Mouse (Mus musculus): ENCODE data around the gene Vangl2. TPM values are rescaled to one million over a fixed set of nuclear protein-coding genes. Genes with fewer than 3 reads are reported as not detected.

Vangl2 gene
- polyA plus RNA-seq, 1 experiment from 2014 or later = 7.5 TPM

Other genes starting within 250 kb of the Vangl2 start
- gene Cd84, start 188.7 kb downstream of the Vangl2 start, polyA plus RNA-seq (2015; fragmentation: Nextera tagmentation; extraction: Ambion mirVana) = 2.0 and 2.6 TPM in 2 replicates
- not detected in 2 replicates for gene Gm10521, start 132.8 kb downstream of the Vangl2 start, polyA plus RNA-seq (2015; fragmentation: Nextera tagmentation; extraction: Ambion mirVana)
- 7.8 and 22.2 TPM in 2 replicates for gene Slamf6, start 110.9 kb downstream of the Vangl2 start, polyA plus RNA-seq (2015; fragmentation: Nextera tagmentation; extraction: Ambion mirVana)
- not detected in 2 replicates for gene Nhlh1, start 29.1 kb upstream of the Vangl2 start, polyA plus RNA-seq (2015; fragmentation: Nextera tagmentation; extraction: Ambion mirVana)
- gene Copa, start 54.1 kb upstream of the Vangl2 start, polyA plus RNA-seq (2015; fragmentation: Nextera tagmentation; extraction: Ambion mirVana) = 170 and 179 TPM in 2 replicates
- gene Ncstn, start 54.4 kb upstream of the Vangl2 start, polyA plus RNA-seq (2015; fragmentation: Nextera tagmentation; extraction: Ambion mirVana) = 106 and 109 TPM in 2 replicates
- gene Pex19, start 98.3 kb upstream of the Vangl2 start, polyA plus RNA-seq (2015; fragmentation: Nextera tagmentation; extraction: Ambion mirVana) = 130 and 135 TPM in 2 replicates
- gene Dcaf8, start 119.6 kb upstream of the Vangl2 start, polyA plus RNA-seq (2015; fragmentation: Nextera tagmentation; extraction: Ambion mirVana) = 117 and 129 TPM in 2 replicates
- 181 and 193 TPM in 2 replicates for gene Pea15a, start 178.4 kb upstream of the Vangl2 start, polyA plus RNA-seq (2015; fragmentation: Nextera tagmentation; extraction: Ambion mirVana)
- 106 and 108 TPM in 2 replicates for gene Casq1, start 191.4 kb upstream of the Vangl2 start, polyA plus RNA-seq (2015; fragmentation: Nextera tagmentation; extraction: Ambion mirVana)
- 0.16 and 0.17 TPM in 2 replicates for gene Atp1a4, start 230.0 kb upstream of the Vangl2 start, polyA plus RNA-seq (2015; fragmentation: Nextera tagmentation; extraction: Ambion mirVana)
- 25.3 and 30.6 TPM in 2 replicates for gene Igsf8, start 233.2 kb upstream of the Vangl2 start, polyA plus RNA-seq (2015; fragmentation: Nextera tagmentation; extraction: Ambion mirVana)